Mouse (Mus musculus) G1E (cell line): ENCODE results near the gene Tldc2. TPM values are rescaled to one million over a fixed set of nuclear protein-coding genes. Genes with fewer than 3 reads are reported as not detected.

ENCODE experiments used
- ATAC-seq: 2 replicates; pipeline ENCODE4 v1.8.0; 2016; ENCODE audit warnings: mild to moderate bottlenecking; ENCODE audit not compliant: insufficient number of reproducible peaks, poor library complexity, low FRiP score, severe bottlenecking; ENCODE audit errors: extremely low read depth
- DNase-seq: peaks from one replicate; pipeline ENCODE4 v3.0.0; 2012; ENCODE audit warnings: low spot score
- H3K27me3 ChIP-seq: 2 replicates; pipeline ENCODE4 v1.6.1; 2012; ENCODE audit warnings: mild to moderate bottlenecking, low read length, inconsistent platforms; ENCODE audit not compliant: insufficient read depth
- H3K36me3 ChIP-seq: replicated peaks from 2 replicates; pipeline ENCODE3; 2012; ENCODE audit warnings: mild to moderate bottlenecking, inconsistent platforms
- H3K4me1 ChIP-seq: 2 replicates; pipeline ENCODE4 v1.6.1; 2012; ENCODE audit warnings: low read depth, low read length, inconsistent platforms, mixed read lengths; ENCODE audit not compliant: insufficient read depth
- H3K4me3 ChIP-seq: 2 replicates; pipeline ENCODE4 v1.5.1; 2012; ENCODE audit warnings: low read depth, mild to moderate bottlenecking, inconsistent platforms, low read length, moderate library complexity, mixed read lengths
- H3K9me3 ChIP-seq: replicated peaks from 2 replicates; pipeline ENCODE4 v1.6.1; 2012; ENCODE audit warnings: inconsistent platforms
- CTCF ChIP-seq: IDR thresholded peaks from 2 replicates; pipeline ENCODE4 v1.5.1; 2012; ENCODE audit warnings: low read depth, low read length, inconsistent platforms, mixed read lengths
- GATA1 ChIP-seq: IDR thresholded peaks from 2 replicates; pipeline ENCODE4 v1.6.1; 2012; ENCODE audit warnings: borderline replicate concordance, low read length, inconsistent platforms, mixed read lengths
- GATA2 ChIP-seq: IDR thresholded peaks from 2 replicates; pipeline ENCODE4 v1.6.1; 2012; ENCODE audit warnings: low read depth, low read length, inconsistent platforms, borderline replicate concordance
- POLR2AphosphoS5 ChIP-seq: IDR thresholded peaks from 2 replicates; pipeline ENCODE4 v1.6.1; 2012; ENCODE audit warnings: low read depth, low read length, inconsistent platforms; ENCODE audit not compliant: insufficient replicate concordance
- TAL1 ChIP-seq: conservative IDR thresholded peaks from 2 replicates; pipeline ENCODE4 v1.6.1; 2012; ENCODE audit warnings: low read depth, low read length, inconsistent platforms, mixed read lengths
- polyA plus RNA-seq: library from polyadenylated mRNA; stranded (reverse); fragments of >175 nt; gene quantifications from 2 replicates; pipeline ENCODE4 v1.2.3, GENCODE M21; 2012
- total RNA-seq, 2 experiments: library from RNA; stranded (forward) in 1 of 2; stranded (reverse) in 1 of 2; fragments of 200-1000 nt in 1 of 2; fragments of >200 nt in 1 of 2; fragmentation: Nextera tagmentation in 1 of 2; gene quantifications; 2 replicates each; pipeline ENCODE4 v1.2.3; 2014 to 2017

The Tldc2 gene
- total and polyA plus RNA-seq, 3 experiments: not detected

DNA sequence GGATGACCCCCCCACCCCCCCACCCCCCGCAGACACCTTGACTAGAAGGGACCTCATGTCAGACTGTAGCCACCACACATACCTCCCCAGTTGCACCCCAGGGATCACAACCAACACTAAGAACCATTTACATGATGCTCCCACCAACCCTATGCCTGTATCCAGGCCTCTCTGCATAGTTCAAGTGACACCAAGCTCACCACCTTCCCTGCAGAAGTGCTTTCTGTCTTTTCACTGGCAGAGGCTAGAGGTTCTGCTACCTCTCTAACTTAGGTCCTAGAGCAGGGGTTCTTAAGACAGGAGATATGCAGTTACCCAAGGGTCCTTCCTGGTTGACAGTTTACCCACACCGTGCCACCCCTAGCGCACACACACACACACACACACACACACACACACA is 11.6 kb upstream of the Tldc2 start:
- DNase-seq: no peak
- ATAC-seq: no peak
- H3K4me3 ChIP-seq: no peak overlapping the region
- H3K9me3 ChIP-seq: peaks cover 19% of the 10 kb centered on the region
- peaks cover 48% of the 10 kb centered on the region for H3K27me3 ChIP-seq
- H3K36me3 ChIP-seq: no peaks in the 10 kb centered on the region
- TF ChIP-seq TAL1: no peak
- no peak for TF ChIP-seq GATA2
- TF ChIP-seq CTCF: no peak
- TF ChIP-seq GATA1: no peak
- no peak for TF ChIP-seq POLR2AphosphoS5
- peaks cover 3% of the 10 kb centered on the region; the same call in 1 of the 2 replicates for H3K4me1 ChIP-seq

DNA sequence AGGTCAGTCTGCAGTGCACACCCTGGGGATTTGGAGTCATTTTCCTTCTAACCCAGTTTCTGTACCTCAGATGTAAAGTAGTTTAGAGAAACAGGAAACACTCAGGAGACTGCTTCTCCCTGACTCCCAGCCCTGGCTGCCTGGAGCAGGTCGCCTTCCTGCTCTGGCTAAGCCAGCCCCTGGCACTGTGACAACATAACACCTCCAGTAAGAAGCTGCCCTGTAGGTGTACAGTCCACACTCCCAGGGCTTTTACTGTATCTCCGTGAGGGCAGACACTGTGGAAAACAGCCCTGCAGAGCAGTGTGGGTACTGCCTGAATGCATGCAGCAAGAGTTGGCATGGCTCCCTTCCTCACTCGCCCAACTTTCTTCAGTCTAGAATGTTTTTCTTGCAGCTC is 11.2 kb upstream of the Tldc2 start:
- Histone ChIP-seq H3K9me3 (peaks cover 19% of the 10 kb centered on the region), H3K27me3 (peaks cover 44% of the 10 kb centered on the region), H3K36me3 (no peaks in the 10 kb centered on the region), H3K4me1 (no peaks in the 10 kb centered on the region), H3K4me3 (no peak overlapping the region)
- ATAC-seq: no peak
- no peak for DNase-seq
- TF ChIP-seq CTCF: no peak
- no peak for TF ChIP-seq GATA1
- TF ChIP-seq TAL1: no peak

DNA sequence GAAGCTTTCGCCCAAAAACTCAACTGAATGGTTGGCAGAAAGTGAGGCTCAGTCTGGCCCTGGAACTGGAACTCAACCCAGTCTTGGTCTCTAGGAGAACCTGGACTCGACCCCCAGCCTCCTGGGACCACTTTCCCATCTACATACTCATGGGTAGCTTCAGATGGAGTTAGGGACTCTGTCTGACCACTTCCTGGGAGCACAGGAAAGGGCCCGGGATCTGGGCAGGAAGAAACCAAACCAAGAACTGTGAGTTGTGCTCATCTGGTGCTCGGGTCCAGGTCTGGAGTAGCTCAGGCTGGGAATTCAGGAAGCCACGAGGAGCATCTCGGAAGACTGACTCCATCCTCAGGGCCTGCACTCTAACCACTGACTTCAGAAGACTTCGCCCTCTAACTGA is 10.3 kb upstream of the Tldc2 start:
- DNase-seq: no peak
- Histone ChIP-seq H3K4me1 (no peaks in the 10 kb centered on the region), H3K4me3 (no peak overlapping the region), H3K27me3 (peaks cover 42% of the 10 kb centered on the region), H3K9me3 (peaks cover 19% of the 10 kb centered on the region), H3K36me3 (no peaks in the 10 kb centered on the region)
- ATAC-seq: no peak
- TF ChIP-seq TAL1 (no peak), POLR2AphosphoS5 (no peak), GATA1 (no peak), GATA2 (no peak)

DNA sequence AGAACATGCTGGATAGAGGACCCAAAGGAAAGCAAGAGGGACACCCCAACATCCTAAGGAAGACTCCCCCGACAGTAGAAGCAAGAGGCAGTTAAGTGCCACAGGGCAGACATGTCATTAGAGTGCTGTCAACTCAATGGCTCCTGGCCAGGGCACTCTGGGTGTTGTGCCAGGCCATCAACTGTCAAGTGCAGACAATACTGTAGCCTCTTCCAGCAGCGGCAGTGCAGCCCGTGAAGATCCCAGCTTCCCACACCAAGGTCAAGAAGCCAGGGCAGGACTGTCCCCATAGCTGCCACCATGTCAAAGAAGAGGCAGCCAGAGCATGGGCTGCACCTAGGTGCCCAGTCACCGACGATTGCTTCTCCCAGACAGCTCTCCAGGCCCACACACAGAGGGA is 9.7 kb upstream of the Tldc2 start:
- no peak for ATAC-seq
- Histone ChIP-seq H3K27me3 (peaks cover 40% of the 10 kb centered on the region), H3K4me1 (no peaks in the 10 kb centered on the region), H3K9me3 (peaks cover 19% of the 10 kb centered on the region), H3K36me3 (no peaks in the 10 kb centered on the region), H3K4me3 (no peak overlapping the region)
- DNase-seq: no peak
- no peak for TF ChIP-seq TAL1
- no peak for TF ChIP-seq CTCF
- TF ChIP-seq GATA1: no peak
- TF ChIP-seq POLR2AphosphoS5: no peak
- no peak for TF ChIP-seq GATA2

DNA sequence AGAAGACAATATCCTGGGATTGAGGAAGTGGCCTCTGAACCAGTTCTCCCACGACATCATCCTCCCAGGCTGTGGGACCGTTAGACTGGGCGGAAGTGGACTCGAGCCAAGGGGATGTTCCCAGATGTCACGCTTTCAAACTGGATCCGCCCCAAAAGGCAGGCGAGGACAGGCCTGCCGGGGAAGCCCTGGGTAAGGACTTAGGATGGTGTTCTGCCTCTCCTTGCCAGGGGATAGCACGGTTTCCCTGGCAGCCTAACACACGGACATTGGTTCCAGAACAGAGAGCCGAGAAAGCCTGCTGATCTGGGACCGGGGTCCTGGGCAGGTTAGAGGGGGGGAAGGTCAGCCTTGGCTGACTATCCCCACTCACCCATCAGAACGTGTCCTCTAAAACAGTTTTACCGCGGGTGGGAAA is 9.2 kb upstream of the Tldc2 start:
- Histone ChIP-seq H3K4me1 (no peaks in the 10 kb centered on the region), H3K36me3 (no peaks in the 10 kb centered on the region), H3K4me3 (no peak overlapping the region), H3K27me3 (peaks cover 41% of the 10 kb centered on the region), H3K9me3 (peaks cover 19% of the 10 kb centered on the region)
- TF ChIP-seq CTCF (no peak), POLR2AphosphoS5 (no peak), TAL1 (no peak), GATA1 (no peak), GATA2 (no peak)
- no peak for DNase-seq
- no peak for ATAC-seq

DNA sequence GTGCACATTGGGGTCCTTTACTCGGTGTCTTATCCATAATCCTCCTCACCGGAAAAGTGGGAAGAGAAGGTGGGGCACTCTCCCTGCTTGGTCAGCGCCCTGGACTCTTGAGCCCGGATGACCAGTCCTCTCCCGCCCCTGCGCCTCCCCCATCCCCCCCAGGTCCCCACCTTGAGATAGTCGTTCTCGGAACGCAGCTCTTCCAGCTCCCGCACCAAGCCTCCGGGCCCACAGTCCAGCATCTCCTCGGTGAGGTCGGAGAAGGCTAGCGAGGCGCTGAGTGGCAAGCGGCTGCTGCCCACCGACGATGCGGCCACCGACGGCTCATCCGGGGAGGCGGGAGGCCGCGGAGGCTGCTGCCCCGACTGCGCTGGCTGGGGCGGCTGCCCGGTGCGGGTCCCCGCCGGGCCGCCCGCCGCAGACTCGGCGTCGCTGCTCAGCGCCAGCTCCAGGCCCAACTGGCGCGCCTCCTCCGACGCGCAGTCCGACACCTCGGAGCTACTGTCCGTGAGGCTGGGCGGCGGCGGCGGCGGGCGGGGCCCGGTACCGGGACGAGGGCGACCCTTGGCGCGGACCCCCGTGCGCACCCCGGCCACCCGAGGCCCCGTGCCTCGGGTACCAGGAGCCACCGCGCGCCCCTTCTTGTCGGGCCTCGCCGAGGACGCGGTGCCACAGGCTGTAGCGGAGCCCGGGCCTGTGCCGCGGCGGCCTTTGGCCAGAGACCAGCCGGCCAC is 8.6 kb upstream of the Tldc2 start:
- Histone ChIP-seq H3K27me3 (peaks cover 41% of the 10 kb centered on the region), H3K9me3 (peaks cover 19% of the 10 kb centered on the region), H3K4me1 (no peaks in the 10 kb centered on the region), H3K36me3 (no peaks in the 10 kb centered on the region), H3K4me3 (no peak overlapping the region)
- DNase-seq (no peak), ATAC-seq (no peak)
- TF ChIP-seq TAL1 (no peak), GATA2 (no peak), POLR2AphosphoS5 (no peak), CTCF (no peak), GATA1 (no peak)
